Mouse (Mus musculus) heart, postnatal 36 days (tissue): ENCODE data around the gene Emilin2. TPM values are rescaled to one million over a fixed set of nuclear protein-coding genes. Genes with fewer than 3 reads are reported as not detected.

Experiments
- DNase-seq, 2 experiments: peaks; one replicate each; pipeline ENCODE4 v3.0.0; 2021 to 2022
- intact Hi-C: fragments of 180-260 bp; cut with DNase I; formaldehyde crosslinking; loops from one replicate; pipeline ENCODE4 v1.15.1; 2025
- total RNA-seq, 2 experiments: library from RNA; stranded (reverse); gene quantifications; 2 replicates each; pipeline ENCODE4 v1.2.3; 2021

The Emilin2 gene
- total RNA-seq, 2 experiments from 2014 or later = 53.7 to 67.6 TPM

DNA sequence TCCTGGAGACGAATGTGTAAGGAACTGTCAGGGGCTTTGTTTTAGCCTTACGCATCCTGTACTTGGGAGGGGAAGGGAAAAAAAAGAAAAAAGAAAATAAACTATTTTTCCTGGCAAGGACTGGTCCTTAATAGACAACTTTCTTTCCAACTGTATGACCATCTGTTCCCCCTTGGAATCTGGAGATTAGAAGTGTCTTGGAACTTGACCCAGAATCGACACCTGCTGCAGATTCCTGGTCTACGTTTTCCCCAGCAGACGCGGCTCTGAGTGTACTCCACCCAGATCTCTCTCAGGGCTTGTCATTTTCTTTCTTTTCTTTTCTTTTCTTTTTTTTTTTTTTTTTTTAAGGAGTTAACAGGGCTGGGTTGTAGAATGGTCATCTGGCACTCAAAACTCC lies 8.3 kb downstream of the Emilin2 start:
- DNase-seq = no peak
- intact Hi-C loops = no loop called here

GRCm38 (mm10) chr17:71301413-71301812 lies 10.4 kb downstream of the Emilin2 start:
- intact Hi-C loops = no loop called here
- no peak for DNase-seq

DNA sequence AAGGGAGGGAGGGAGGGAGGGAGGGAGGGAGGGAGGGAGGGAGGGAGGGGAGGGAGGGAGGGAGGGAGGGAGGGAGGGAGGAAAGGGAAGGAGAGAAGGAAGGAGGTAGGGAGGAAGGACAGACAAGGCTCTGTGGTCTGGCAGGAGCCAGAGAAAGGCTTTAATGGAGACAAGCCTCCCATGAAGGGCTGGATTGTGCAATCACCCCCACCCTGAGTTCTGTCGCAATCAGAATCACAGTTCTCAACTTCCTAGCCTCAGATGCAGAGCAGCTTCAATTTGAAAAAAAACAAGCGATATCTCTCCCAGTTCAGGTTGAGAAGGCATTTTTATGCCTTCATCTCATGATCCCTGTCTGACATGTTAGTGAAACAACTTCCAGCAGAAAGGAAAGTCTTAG lies 11.4 kb downstream of the Emilin2 start:
- peak; percentile 58 to 66 for DNase-seq
- intact Hi-C loops = no loop called here

- intact Hi-C loops = no loop called here
Measured at GRCm38 (mm10) chr17:71299879-71300278, 11.9 kb downstream of the Emilin2 start.

DNA sequence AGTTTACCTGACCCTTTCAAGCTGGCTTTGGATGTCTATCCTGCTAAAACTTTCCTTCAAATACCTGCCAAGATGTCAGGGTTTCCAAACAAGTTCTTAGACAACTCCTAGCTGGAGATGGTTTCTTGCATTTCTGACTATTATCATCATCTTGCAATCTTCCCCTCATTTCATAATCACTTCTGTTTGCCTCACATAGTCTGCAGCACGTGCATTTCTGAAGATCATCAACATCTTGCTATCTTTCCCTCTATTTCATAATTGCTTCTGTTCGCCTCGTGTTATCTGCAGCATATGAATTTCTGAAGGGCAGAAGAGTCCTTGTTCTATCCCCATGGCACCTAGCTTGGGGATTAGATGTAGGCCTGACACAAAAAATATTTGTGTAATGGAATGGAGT lies 17.2 kb downstream of the Emilin2 start:
- no peak for DNase-seq
- intact Hi-C loops = no loop called here

More at GRCm38 (mm10) chr17:71299879-71300278, 11.9 kb downstream of the Emilin2 start:
- peak; percentile 28 to 44 for DNase-seq

DNA sequence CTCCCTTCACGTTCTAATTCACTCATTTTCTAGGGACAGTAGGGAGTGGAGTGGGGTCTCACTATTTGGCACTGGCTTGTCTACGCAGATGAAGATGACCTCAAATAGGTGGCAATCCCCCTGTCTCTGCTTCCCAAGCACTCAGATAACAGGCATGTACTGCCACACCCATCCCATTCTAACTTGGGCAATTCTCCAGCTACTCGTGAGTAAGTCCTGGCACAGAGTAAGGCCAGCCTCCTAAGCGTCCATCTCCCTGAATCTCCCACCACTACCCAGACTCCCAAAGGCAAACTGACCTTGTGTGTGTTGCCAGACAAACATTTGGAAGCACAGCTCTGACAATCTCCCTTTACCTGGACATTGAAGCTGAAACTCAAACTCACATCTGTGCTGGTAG lies 18.9 kb downstream of the Emilin2 start:
- no peak for DNase-seq
- intact Hi-C loops = no loop called here

DNA sequence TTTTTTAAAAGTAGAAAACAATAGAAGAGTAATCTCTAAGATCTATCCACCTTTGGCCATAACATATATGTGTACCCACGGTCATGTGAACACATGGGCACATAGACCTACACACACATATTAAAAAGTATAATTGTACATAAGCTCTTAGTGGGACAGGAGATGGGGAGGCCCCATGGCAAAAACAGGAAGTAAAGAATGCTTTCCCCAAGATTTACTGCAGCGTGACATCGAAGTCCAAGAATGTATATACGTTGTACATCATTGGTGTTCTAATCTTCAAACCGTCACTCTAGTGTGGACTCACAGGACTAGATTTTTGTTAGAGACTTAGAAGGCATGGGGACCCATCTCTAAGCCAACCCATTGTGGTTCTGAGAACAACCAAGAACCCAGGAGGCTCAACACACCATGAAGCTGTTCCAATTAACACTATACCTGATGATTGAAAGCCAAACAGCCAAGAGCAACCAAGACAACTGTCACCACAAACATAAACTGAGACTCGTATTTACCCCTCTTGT lies 19.8 kb downstream of the Emilin2 start:
- DNase-seq = no peak
- intact Hi-C loops = no loop called here

DNA sequence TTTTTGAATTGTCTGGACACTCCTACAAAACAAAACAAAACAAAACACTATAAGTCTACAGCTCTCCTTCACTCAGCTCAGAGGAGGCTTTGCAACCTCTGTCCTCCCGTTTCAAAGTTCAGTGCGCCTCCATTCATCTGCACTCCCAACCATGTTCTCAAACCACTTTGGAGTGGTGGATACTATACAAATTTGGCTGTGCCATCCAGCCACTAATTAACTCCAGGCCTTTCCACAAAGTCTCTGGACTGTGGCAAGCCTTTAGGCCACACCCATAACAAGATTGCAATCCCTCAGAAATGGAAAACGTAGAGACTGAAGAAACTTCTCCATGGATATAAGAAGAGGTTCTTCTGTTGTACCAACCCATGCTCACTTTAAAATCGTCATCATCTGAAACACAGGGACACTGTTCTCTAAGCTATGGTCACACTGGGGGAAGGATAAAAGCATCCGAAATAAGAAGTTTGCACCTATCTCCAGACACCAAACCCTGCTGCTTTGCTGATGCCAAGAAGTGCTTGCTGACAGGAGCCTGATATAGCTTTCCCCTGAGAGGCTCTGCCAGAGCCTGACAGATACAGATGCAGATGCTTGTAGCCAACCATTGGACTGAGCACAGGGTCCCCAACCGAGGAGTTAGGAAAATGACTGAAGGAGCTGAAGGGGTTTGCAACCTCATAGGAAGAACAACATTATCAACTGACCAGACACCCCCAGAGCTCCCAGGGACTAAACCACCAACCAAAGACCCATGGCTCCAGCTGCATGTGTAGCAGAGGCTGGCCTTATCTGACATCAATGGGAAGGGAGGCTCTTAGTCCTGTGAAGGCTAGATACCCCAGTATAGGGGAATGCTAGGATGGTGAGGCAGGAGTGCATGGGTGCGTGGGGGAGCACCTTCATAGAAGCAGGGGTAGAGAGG lies 21.0 kb downstream of the Emilin2 start:
- DNase-seq = no peak
- intact Hi-C loops = no loop called here

DNA sequence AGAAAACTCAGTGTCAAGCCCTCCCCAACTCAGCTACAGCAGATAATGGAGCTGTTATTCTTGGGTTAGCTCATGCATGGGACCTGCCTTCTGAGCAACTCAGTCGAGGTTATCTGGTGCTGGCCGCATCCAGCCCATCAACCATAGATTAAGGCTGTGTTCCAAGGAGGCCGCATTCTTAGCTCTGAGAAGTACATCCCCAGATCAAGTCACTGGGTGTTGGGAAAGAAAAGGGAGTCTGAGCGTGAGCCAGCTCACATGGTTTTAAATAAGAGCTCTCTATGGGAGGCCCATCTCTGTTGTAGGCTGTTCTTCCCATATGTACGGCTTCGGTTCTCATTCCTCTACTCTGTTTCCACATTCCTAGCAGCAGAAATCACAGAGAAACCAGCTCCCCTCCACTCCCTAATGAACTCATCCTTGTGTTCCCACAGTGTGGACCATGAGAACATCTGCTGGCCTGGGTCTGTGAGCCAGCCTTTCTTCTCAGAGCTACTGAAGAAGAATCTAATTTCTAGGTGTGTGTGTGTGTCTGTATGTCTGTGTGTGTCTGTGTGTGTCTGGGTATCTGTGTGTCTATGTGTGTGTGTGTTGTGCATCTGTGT lies 22.1 kb downstream of the Emilin2 start:
- intact Hi-C loops = no loop called here
- DNase-seq = no peak

GRCm38 (mm10) chr17:71288808-71289548 lies 22.8 kb downstream of the Emilin2 start:
- DNase-seq = no peak
- intact Hi-C loops = no loop called here

GRCm38 (mm10) chr17:71288145-71288758 lies 23.5 kb downstream of the Emilin2 start:
- no peak for DNase-seq
- intact Hi-C loops = no loop called here

DNA sequence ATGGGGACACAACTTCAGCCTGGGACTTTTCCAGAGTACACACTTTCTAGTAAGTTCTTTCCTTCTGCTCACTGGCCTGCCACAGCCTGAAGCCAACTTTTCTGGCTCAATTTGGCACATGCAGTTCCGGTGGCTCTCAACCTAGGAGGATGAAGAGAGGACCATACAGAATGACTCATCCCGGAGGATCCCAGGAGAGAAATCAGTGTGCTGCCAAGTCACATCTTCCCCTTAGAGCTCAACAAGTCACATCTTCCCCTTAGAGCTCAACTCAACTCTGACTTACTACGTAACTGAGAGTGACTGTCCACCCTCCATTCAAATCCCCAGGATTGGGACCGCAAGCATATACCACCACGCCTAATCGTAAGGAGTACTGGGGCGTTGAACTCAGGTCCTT lies 24.2 kb downstream of the Emilin2 start:
- intact Hi-C loops = loop anchor here (2.0 kb wide), 1 partner anchor 19 kb away; no protein-coding TSS in a partner anchor
- DNase-seq = no peak

DNA sequence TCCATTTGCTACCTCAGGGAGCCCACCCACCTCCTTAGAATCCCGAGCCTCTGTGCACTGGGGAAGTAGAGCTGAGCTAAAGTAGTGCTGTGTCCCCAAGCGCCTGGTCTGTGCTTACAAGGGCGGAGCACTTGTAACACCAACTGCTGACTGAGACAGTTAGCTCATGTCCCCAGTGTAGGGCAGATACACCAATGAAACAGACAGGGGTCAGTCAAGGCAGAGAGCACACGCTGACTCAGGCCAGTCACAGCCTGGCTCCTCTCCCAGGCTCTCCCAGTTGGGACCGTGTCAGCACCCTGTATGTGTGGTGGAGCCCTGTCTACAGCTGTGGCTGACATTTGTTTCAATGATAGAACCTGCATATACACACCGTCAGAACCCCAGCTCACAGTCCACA lies 25.8 kb downstream of the Emilin2 start:
- intact Hi-C loops = loop anchor here (2.0 kb wide), 1 partner anchor 17 kb away; no protein-coding TSS in a partner anchor
- peak; percentile 66 to 71 for DNase-seq

DNA sequence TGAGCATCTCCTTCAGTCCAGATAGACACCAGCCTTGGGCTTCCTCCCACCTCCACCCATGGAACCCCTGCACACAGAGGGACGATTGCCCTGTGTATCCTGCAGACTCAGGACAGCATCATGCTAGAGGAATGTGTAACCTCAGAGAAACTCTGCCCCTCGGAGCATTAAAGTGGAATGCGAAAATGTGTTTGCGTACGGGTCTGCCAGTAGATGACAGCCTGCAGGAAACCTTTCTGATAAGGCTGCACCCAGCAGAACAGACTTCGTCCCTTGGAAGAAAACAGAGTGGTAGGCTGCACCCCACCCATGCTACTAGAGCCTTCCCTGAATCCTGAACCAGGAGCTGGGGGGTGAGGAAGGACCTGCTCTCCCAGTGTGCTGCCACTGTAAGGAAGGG lies 26.9 kb downstream of the Emilin2 start:
- DNase-seq = peak in 1 of 2 experiments; percentile 26
- intact Hi-C loops = no loop called here

- DNase-seq = peak; percentile 61 to 64
- intact Hi-C loops = no loop called here
Measured at GRCm38 (mm10) chr17:71283237-71283636, 28.5 kb downstream of the Emilin2 start.

DNA sequence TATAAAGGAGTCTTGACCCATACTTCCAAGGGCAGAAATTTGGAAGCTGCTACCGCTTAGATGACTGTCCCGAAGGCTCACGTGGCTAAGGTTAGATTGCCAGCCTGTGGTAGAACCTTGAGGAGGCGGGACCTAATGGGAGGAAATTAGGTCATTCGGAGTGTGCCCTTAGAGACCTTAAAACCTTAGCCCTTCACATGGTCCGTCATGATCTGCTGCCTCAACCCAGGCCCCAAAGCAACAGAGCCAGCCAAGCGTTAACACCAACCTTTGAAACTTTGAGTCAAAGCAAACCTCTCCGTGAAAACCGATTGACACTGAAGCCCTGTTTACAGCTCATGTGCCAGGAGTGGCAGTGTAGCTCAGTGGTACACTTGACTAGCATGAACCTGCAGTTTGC lies 29.1 kb downstream of the Emilin2 start:
- intact Hi-C loops = no loop called here
- DNase-seq = no peak

- intact Hi-C loops = no loop called here
- DNase-seq = no peak
Measured at GRCm38 (mm10) chr17:71277701-71278491, 33.9 kb downstream of the Emilin2 start.

DNA sequence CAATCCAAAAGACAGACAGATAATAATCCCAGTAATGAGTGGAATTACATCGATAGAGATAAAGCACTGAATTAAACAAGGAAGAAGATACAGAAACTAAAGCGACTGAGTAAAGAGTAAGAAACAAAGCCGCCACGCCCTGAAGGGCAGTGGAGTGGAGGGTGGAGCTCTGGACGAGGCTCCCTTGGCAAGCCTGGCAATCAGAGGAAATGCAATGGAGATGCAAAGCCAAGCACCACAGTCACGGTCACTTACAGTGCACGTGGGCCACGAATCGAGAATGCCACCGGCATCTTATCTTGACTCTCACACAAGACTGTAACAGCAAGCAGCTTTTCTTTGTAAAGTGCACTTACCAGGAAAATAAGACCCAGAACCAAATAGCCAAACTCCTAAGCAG lies 35.0 kb downstream of the Emilin2 start:
- intact Hi-C loops = no loop called here
- no peak for DNase-seq

DNA sequence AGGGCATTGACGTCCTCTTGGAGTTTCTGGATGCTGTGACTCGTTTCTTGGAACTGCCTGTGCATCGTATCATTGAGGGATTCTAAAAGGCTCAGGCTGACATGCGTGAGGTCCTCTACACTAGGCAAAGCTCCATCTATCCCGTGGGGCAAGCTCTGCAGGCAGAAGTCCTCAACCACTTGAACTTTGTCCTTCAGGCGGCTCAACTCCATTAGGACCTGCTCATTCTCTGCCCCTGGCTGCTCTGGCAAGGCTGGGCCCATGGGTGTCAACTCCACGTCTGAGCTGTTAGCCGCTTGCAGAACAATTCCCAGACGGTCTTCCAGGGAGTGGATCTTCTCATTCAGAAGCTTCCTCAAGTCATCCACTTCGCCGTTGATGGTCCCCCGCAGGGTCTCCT lies 37.9 kb downstream of the Emilin2 start:
- DNase-seq = no peak
- intact Hi-C loops = no loop called here

DNA sequence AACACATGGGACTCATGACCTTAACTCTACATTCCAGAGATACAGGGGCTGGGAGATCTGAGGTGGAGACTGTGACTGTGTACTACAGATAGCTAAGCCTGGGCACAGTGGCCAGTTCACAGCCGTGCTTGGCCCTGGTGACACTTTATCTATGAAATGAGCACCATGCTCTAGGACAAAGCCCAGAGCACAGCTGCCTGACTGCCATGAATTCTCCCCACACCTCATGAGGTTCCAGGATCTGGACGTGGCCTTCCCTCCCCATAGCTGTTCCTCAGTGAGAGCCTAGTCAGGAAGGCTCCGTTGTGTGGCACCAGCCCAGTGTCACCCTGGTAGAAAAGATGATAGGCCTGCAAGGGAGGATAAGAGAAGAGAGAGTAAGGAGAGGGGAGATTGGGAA lies 43.2 kb downstream of the Emilin2 start:
- intact Hi-C loops = loop anchor here (2.0 kb wide), 1 partner anchor 18 kb away; no protein-coding TSS in a partner anchor

More for the DNA sequence above, 43.2 kb downstream of the Emilin2 start:
- no peak for DNase-seq
